Mouse (Mus musculus) adrenal gland, adult 2 months (tissue): Measurements from ENCODE around the gene C1qb. TPM values are rescaled to one million over a fixed set of nuclear protein-coding genes. Genes with fewer than 3 reads are reported as not detected.

Experiments
- DNase-seq: peaks from one replicate; pipeline ENCODE4 v3.0.0; 2021
- polyA plus RNA-seq: library from polyadenylated mRNA; depleted of rRNA; stranded (reverse); fragments of >200 nt; gene quantifications from 2 replicates; pipeline ENCODE4 v1.2.3, GENCODE M21; 2012; rRNA removed
- total RNA-seq, 2 experiments: library from RNA; stranded (reverse); gene quantifications; 2 replicates each; pipeline ENCODE4 v1.2.3; 2021

Gene C1qb
- total and polyA plus RNA-seq, 3 experiments, result 62.5 to 95.5 (median 82.8) TPM

- no peak for DNase-seq
Observed at GRCm38 (mm10) chr4:136842802-136843201, 43.2 kb downstream of the C1qb start.

GRCm38 (mm10) chr4:136842033-136842432 lies 44.0 kb downstream of the C1qb start:
- DNase-seq, result no peak

GRCm38 (mm10) chr4:136841056-136841455 lies 44.9 kb downstream of the C1qb start:
- DNase-seq, result peak; percentile 84

DNA sequence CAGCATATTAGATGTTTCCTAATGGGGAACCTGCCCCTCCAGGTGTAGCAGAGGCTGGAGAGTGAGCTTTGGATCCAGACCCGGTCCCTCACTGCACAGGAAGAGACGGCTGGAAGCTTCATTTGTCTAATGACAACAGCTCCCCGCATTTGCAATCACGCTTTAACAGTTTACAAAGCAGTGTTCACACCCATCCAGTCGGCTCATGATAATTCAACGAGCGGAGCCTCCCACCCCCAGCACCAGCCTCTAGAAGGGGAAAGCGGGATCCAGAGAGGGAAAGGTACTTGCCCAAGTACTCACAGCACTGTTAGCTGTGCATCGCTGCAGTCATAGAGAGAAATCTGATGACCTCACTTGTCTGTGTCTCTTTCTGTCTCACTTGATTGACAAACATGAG lies 47.5 kb downstream of the C1qb start:
- DNase-seq, result no peak

DNA sequence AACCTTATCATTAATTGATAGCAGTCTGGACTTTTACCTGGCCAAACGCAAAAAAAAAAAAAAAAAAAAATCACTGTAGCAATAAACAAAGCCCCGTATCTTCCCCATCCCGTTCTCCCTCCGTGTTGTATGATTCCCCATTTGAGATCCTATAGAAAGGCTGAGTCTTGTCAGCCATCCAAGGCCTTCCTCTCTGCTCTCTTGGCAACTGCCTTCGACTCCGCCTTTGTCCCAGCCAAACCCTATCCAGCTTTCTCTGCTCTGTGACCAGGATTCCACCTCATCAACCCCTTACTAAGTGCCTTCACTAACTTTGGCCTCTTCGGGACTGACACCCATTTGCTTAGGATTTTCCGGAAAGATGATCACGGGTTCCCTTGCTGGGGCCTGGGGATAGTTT lies 48.0 kb downstream of the C1qb start:
- no peak for DNase-seq

DNA sequence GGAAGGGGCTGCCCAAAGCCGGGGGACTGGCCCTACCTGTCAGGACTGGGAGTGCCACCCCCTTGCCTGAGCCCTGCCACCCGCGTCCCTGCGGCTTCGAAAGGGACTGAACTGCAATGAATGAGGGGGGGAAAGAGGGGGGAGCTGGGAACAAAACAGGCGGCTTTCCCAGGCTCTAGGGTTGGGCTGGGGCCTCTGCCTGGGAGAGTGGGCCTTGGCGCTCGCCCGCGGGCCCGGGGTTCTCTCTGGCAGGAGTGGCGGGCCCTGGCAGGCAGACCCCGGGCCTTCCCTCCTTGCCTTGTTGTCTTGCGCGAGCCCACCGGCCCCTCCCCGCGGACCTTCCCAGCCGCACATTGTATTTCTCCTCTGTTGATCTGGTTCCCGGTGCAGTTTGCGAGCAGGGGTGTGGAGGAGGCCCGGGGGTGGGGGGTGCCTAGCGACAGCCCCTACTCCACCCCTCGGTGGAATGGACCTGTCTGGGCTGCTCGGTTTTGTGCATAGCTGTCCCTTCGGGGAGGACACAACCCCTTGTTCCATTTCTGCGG lies 49.5 kb downstream of the C1qb start:
- no peak for DNase-seq

GRCm38 (mm10) chr4:136835621-136836386 lies 50.2 kb downstream of the C1qb start, which contains the start of gene Ephb2:
Gene Ephb2 (minus strand): TSS chr4:136835988.
- peak; percentile 90 for DNase-seq

GRCm38 (mm10) chr4:136834815-136835620 lies 51.0 kb downstream of the C1qb start:
- DNase-seq, result peak; percentile 53

DNA sequence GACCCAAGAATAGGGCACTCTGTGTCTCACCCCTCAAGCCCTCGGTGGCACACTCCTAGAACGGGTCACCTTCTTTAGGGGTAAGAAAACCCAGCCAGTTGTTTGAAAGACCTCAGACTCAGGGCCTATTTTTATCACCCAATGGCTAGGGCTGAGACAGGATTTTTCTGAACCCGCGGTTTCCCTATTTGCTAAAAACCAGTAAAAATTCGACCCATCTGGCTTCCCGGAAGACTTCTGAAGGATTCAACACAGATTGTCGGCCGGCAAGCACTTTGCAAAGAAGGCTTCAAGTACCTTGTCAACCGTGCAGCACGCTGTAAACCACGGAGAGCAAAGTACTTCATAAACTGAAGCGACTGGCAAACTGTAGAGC lies 51.6 kb downstream of the C1qb start:
- DNase-seq, result no peak

DNA sequence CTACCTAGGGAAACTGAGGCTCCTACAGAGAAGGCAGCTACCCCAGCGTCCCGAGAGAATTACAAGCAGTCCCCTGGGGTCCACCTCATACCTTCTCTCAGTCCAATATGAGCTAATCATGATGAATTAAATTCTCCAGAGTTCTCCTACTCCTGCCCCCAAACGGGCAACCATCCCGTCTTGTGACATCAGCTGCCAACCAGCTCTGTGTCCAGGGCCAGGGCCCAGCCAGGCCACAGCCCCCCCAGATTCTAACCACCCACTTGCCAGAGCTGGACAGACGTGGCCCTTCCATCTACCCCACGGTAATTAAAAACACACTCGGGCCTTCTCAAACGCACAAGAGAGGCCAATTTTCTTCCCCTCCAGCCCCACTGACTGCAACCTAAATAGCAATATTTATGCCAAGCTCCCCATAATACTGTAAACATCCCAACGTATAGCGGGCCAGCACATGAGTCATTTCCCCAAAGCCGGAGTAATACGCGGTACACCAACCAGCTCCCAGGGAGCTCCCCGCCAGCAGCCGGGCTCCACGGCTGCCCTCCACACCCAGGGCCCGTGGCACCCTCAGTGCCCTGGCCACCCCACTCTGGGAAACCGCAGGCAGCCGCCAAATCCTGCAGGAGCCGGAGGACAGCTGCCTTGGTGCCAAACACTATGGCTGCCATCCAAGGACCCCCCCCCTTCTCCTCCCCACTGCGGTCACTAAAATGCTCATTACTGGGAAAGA lies 52.2 kb downstream of the C1qb start:
- DNase-seq, result no peak

DNA sequence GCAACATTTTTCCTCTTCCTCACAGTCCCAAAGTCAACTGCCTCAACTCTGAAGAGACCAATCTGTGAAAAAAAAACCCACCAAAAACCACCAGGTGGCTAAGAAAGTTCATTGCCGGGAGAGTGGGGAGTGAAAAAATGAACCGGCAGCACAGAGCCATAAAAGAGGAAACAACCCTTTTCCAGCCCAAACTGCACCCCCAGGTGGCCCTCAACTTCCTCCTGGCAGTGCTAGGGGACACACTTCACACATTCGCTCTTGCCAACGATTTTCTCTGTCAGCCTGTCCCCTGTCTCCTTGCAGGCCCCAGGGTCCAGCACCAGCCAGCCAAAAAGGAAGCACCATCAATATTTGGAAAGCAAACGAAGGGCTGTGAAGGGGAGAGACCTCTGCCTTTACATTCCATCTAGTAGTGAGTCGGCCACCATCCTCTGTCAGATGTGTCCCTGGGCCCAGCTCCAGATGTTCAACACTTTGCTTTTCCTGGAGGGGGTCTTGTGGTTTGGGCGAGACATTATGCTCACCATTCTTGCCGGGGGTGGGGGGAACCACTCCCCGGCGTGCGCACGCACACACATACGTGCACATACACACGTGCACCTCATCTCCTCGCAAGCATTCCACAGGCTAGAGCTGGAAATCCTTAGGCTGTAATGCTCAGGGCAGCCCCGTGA lies 53.3 kb downstream of the C1qb start:
- no peak for DNase-seq

DNA sequence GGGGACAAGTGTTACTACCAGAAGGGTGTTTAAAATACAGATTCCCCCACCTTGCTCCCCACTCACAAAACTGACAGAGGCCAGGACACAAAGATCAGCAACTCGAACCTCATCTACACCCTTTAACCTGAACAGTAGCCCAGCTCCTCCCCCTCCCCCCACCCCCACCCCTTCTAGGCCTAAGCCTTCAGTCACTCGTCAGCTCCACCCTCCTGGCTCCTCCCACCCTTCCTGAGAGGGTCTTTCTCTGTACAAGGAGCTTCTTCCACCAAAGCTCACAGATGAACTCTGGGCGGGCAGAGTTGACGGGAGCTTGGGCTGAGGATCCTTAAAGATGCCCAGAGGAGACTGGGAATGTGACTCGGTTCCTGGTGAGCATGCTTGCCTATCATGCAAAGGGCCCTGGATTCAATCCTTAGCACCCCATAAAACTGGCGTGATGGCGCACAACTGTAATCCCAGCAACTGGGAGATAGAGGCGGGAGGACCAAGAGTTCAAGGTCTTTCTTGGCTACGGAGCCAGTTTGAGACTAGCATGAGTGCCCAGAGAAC lies 55.6 kb downstream of the C1qb start:
- DNase-seq, result no peak

Other genes starting within 250 kb of the C1qb start
- 10 to 100 TPM; 18.1 to 26.2 TPM for gene Ephb2, start 50.2 kb downstream of the C1qb start, total RNA-seq
- 83.5 and 101 TPM in 2 replicates for gene Ephb2, start 50.2 kb downstream of the C1qb start, polyA plus RNA-seq
- gene C1qc, start 6.9 kb upstream of the C1qb start, total RNA-seq, result 10 to 100 TPM; 49.0 to 62.2 TPM
- 195 and 204 TPM in 2 replicates for gene C1qc, start 6.9 kb upstream of the C1qb start, polyA plus RNA-seq
- 10 to 100 TPM; 57.5 to 79.1 TPM for gene C1qa, start 12.6 kb upstream of the C1qb start, total RNA-seq
- 94.7 and 109 TPM in 2 replicates for gene C1qa, start 12.6 kb upstream of the C1qb start, polyA plus RNA-seq
- gene Epha8, start 70.6 kb upstream of the C1qb start, total RNA-seq, result under 1 TPM; 0.12 to 0.55 TPM
- gene Epha8, start 70.6 kb upstream of the C1qb start, polyA plus RNA-seq, result 0.48 and 0.49 TPM in 2 replicates
- gene Zbtb40, start 162.6 kb upstream of the C1qb start, total RNA-seq, result 10 to 100 TPM; 10.3 to 12.2 TPM
- 9.7 and 10.8 TPM in 2 replicates for gene Zbtb40, start 162.6 kb upstream of the C1qb start, polyA plus RNA-seq